Mouse (Mus musculus) C2C12 (cell line): Measurements from ENCODE around the gene Luzp1. TPM values are rescaled to one million over a fixed set of nuclear protein-coding genes. Genes with fewer than 3 reads are reported as not detected.

Experiments
- H3K27me3 ChIP-seq: one replicate; pipeline ENCODE4 v1.6.1; 2011; ENCODE audit not compliant: control insufficient read depth, insufficient read depth, insufficient read length
- H3K36me3 ChIP-seq: one replicate; pipeline ENCODE4 v1.6.1; 2011; ENCODE audit not compliant: control insufficient read depth, insufficient read depth
- H3K4me3 ChIP-seq: one replicate; pipeline ENCODE4 v1.5.1; 2011; ENCODE audit warnings: mild to moderate bottlenecking, control low read depth; ENCODE audit not compliant: poor library complexity, insufficient read depth, severe bottlenecking
- H3K79me2 ChIP-seq: one replicate; pipeline ENCODE4 v1.6.1; 2011; ENCODE audit not compliant: control insufficient read depth, insufficient read depth
- H3K79me3 ChIP-seq: one replicate; pipeline ENCODE4 v1.6.1; 2011; ENCODE audit warnings: low read depth, control low read depth
- H3ac ChIP-seq: one replicate; pipeline ENCODE3; 2011; ENCODE audit warnings: low read depth; ENCODE audit not compliant: control insufficient read depth, insufficient read length
- CEBPB ChIP-seq: IDR thresholded peaks from one replicate; pipeline ENCODE4 v1.6.1; 2011; ENCODE audit warnings: low read depth, mild to moderate bottlenecking, control low read depth, moderate library complexity
- CTCF ChIP-seq: IDR thresholded peaks from one replicate; pipeline ENCODE4 v1.5.1; 2011; ENCODE audit not compliant: control insufficient read depth, insufficient read depth, insufficient read length
- FOSL1 ChIP-seq: IDR thresholded peaks from one replicate; pipeline ENCODE4 v1.8.0; 2011; ENCODE audit warnings: mild to moderate bottlenecking, low read length; ENCODE audit not compliant: poor library complexity, insufficient read depth, severe bottlenecking
- MAX ChIP-seq: IDR thresholded peaks from one replicate; pipeline ENCODE4 v1.6.1; 2011; ENCODE audit warnings: mild to moderate bottlenecking, control low read depth
- MYOD1 ChIP-seq: IDR thresholded peaks from one replicate; pipeline ENCODE4 v1.6.1; 2011; ENCODE audit warnings: low read depth; ENCODE audit not compliant: control insufficient read depth, insufficient read length
- MYOG ChIP-seq: IDR thresholded peaks from one replicate; pipeline ENCODE4 v1.6.1; 2011; ENCODE audit not compliant: control insufficient read depth, insufficient read length; ENCODE audit errors: extremely low read depth
- USF1 ChIP-seq: IDR thresholded peaks from one replicate; pipeline ENCODE4 v1.6.1; 2011; ENCODE audit warnings: low read depth, mild to moderate bottlenecking, control low read depth, moderate library complexity
- polyA plus RNA-seq: library from polyadenylated mRNA; unstranded; fragments of >200 nt; fragmentation: generic; extraction: Trizol; gene quantifications from one replicate; pipeline ENCODE4 v1.2.1, GENCODE M21; 2012; ENCODE audit warnings: missing spikeins

Gene Luzp1
- polyA plus RNA-seq, 1 experiment = 16.1 TPM

DNA sequence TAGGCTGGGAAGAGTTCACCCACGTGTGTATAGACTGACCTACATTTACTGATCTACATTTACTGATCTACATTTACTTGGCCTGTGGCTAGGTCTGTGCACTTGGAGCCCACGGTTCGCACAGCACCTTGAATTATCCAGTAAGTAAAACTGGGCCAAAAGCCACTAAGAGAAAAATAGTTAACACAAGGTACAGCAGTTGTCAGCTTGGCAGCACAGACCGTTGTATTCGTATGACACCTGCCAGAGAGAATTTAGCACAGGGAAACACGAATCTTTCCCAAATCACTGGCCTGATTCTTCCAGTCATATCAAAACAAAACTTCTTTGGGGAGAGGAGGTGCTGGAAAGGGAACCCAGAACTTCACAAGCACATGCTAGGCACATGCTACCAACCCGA, 11.3 kb upstream of the Luzp1 start:
- Histone ChIP-seq H3K79me2 (no peaks in the 10 kb centered on the region), H3K79me3 (no peaks in the 10 kb centered on the region), H3K4me3 (no peak overlapping the region), H3K36me3 (no peaks in the 10 kb centered on the region), H3K27me3 (no peaks in the 10 kb centered on the region), H3ac (no peak overlapping the region)
- TF ChIP-seq CEBPB (no peak), MYOG (no peak), USF1 (no peak), MYOD1 (no peak), CTCF (no peak)

- Histone ChIP-seq H3K36me3 (no peaks in the 10 kb centered on the region), H3ac (no peak overlapping the region), H3K4me3 (no peak overlapping the region), H3K79me2 (no peaks in the 10 kb centered on the region), H3K79me3 (no peaks in the 10 kb centered on the region), H3K27me3 (no peaks in the 10 kb centered on the region)
- TF ChIP-seq MYOG (no peak), CEBPB (no peak), MAX (no peak), CTCF (no peak), FOSL1 (no peak), MYOD1 (no peak), USF1 (no peak)
Measured at GRCm38 (mm10) chr4:136459210-136459609, 10.4 kb upstream of the Luzp1 start.

- Histone ChIP-seq H3K36me3 (no peaks in the 10 kb centered on the region), H3K4me3 (no peak overlapping the region), H3K79me2 (no peaks in the 10 kb centered on the region), H3K79me3 (no peaks in the 10 kb centered on the region), H3ac (no peak overlapping the region), H3K27me3 (no peaks in the 10 kb centered on the region)
- TF ChIP-seq CTCF (no peak), MYOG (no peak), MAX (no peak), USF1 (no peak)
Measured at GRCm38 (mm10) chr4:136461206-136461605, 8.4 kb upstream of the Luzp1 start.

- H3K79me3 ChIP-seq = no peaks in the 10 kb centered on the region
- peak overlapping the region; percentile 18 for H3K4me3 ChIP-seq
- no peak for TF ChIP-seq MYOD1
- TF ChIP-seq MYOG = no peak
- TF ChIP-seq CTCF = no peak
- TF ChIP-seq FOSL1 = no peak
- no peaks in the 10 kb centered on the region for H3K36me3 ChIP-seq
- H3ac ChIP-seq = peak overlapping the region; percentile 88
- H3K79me2 ChIP-seq = no peaks in the 10 kb centered on the region
- H3K27me3 ChIP-seq = no peaks in the 10 kb centered on the region
Measured at GRCm38 (mm10) chr4:136461761-136462085, 7.8 kb upstream of the Luzp1 start.

GRCm38 (mm10) chr4:136462086-136462838, 7.3 kb upstream of the Luzp1 start, which contains the start of gene 6030445D17Rik:
Gene 6030445D17Rik (plus strand): TSS chr4:136462250.
- Histone ChIP-seq H3ac (peak within 1 kb of the TSS; percentile 88), H3K27me3 (no peaks in the 10 kb centered on the region), H3K79me3 (no peaks in the 10 kb centered on the region), H3K4me3 (peak within 1 kb of the TSS; percentile 34), H3K79me2 (no peaks in the 10 kb centered on the region), H3K36me3 (no peaks in the 10 kb centered on the region)
- TF ChIP-seq MAX (peak; percentile 55), CEBPB (no peak)

DNA sequence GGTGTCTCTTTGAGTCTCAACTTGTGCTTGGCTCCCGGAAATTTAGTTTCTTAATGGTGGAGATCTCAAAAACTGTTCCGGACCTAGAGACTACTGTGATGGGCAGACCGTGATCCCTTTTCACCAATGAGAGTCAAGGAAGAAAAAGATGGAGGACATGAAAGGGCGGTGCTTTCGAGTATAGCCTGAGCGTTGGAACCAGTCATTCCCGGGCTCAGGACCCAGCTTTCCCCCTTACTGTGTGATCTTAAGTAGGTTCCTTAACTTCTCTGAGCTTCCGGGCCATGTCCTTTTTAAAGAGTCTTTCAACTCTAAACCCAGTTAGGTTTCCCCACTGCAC, 6.8 kb upstream of the Luzp1 start:
- Histone ChIP-seq H3K79me2 (no peaks in the 10 kb centered on the region), H3ac (peak overlapping the region; percentile 88), H3K79me3 (no peaks in the 10 kb centered on the region), H3K27me3 (no peaks in the 10 kb centered on the region), H3K36me3 (no peaks in the 10 kb centered on the region), H3K4me3 (peak overlapping the region; percentile 34)
- no peak for TF ChIP-seq CEBPB
